Mouse (Mus musculus): ENCODE results near the gene Baiap2l2.

DNA sequence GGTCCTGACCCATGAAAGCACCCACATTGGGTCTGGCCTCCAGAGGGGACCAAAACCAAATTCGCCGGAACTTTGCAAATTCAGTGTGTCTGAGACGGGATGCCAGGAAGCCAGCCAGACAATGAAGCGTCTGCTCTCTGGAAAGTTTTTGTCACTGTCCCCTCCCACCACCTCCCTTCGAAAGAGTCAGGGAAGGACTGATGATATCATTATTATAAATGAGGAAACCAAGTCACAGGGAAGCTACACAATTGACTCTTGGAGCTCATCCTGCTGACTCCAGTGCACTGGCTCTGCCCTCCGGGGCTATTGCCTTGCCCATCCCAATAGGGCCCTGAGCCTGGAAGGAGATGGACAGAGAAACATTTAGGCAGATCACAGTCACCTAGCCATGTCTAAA is 71.7 kb downstream of the Baiap2l2 start:
- TF ChIP-seq POLR2A (IDR thresholded peaks at IDR 0.05; ENCODE audit: low read depth, low read length) (no peak), CTCF (conservative IDR thresholded peaks at IDR 0.05; ENCODE audit: insufficient read depth, insufficient read length, low read depth, low read length) (no peak)
